Mouse (Mus musculus) embryonic facial prominence, embryonic 11.5 days (tissue): ENCODE data around the gene Gpr107. TPM values are rescaled to one million over a fixed set of nuclear protein-coding genes. Genes with fewer than 3 reads are reported as not detected.

Experiments
- ATAC-seq: fragments of 200-750 bp; cut with Nextera tagmentation; replicated peaks from 2 replicates; pipeline ENCODE4 v1.8.0; 2017; ENCODE audit warnings: low read depth; ENCODE audit not compliant: insufficient number of reproducible peaks, low FRiP score, low TSS enrichment
- DNase-seq: peaks from one replicate; pipeline ENCODE4 v3.0.0-alpha.2; 2015; ENCODE audit warnings: low spot score
- H3K27ac ChIP-seq: fragments of 300-500 bp; sonication (generic); replicated peaks from 2 replicates; pipeline ENCODE4 v1.5.1; 2014; ENCODE audit warnings: mild to moderate bottlenecking, low read depth, low read length, control low read depth
- H3K27me3 ChIP-seq: fragments of 300-500 bp; sonication (generic); 2 replicates; pipeline ENCODE4 v1.6.1; 2014; ENCODE audit warnings: mild to moderate bottlenecking, low read length, moderate library complexity, mixed read lengths; ENCODE audit not compliant: control insufficient read depth, insufficient read depth
- H3K36me3 ChIP-seq: fragments of 300-500 bp; sonication (generic); replicated peaks from 2 replicates; pipeline ENCODE4 v1.6.1; 2014; ENCODE audit warnings: low read depth, mild to moderate bottlenecking, low read length, moderate library complexity, mixed read lengths; ENCODE audit not compliant: control insufficient read depth, insufficient read depth
- H3K4me1 ChIP-seq: fragments of 300-500 bp; sonication (generic); 2 replicates; pipeline ENCODE4 v1.6.1; 2014; ENCODE audit warnings: low read length, mixed read lengths; ENCODE audit not compliant: control insufficient read depth, insufficient read depth
- H3K4me2 ChIP-seq: fragments of 300-500 bp; sonication (generic); 2 replicates; pipeline ENCODE4 v1.6.1; 2014; ENCODE audit warnings: low read depth, mild to moderate bottlenecking, control low read depth, low read length, moderate library complexity
- H3K4me3 ChIP-seq: fragments of 300-500 bp; sonication (generic); 2 replicates; pipeline ENCODE4 v1.5.1; 2014; ENCODE audit warnings: low read depth, low read length, control low read depth
- H3K9ac ChIP-seq: fragments of 300-500 bp; sonication (generic); replicated peaks from 2 replicates; pipeline ENCODE4 v1.6.1; 2014; ENCODE audit warnings: mild to moderate bottlenecking, control low read depth, low read length
- H3K9me3 ChIP-seq: fragments of 300-500 bp; sonication (generic); replicated peaks from 2 replicates; pipeline ENCODE4 v1.6.1; 2016; ENCODE audit warnings: mild to moderate bottlenecking, low read length, inconsistent platforms, mixed read lengths; ENCODE audit not compliant: control insufficient read depth
- WGBS: fragments of 180-500 bp; shearing (Covaris S2); extraction: QIAGEN DNeasy Blood & Tissue Kit; methylation state at CpG from one replicate; pipeline ENCODE4 v1.1.7; 2014; 5-methylcytosine and 5-hydroxymethylcytosine counted together
- polyA plus RNA-seq: library from polyadenylated mRNA; unstranded; fragments of >200 nt; fragmentation: Nextera tagmentation; extraction: Ambion mirVana; gene quantifications from 2 replicates; pipeline ENCODE4 v1.2.1, GENCODE M21; 2014

The Gpr107 gene
- 23.1 and 28.6 TPM in 2 replicates for polyA plus RNA-seq

DNA sequence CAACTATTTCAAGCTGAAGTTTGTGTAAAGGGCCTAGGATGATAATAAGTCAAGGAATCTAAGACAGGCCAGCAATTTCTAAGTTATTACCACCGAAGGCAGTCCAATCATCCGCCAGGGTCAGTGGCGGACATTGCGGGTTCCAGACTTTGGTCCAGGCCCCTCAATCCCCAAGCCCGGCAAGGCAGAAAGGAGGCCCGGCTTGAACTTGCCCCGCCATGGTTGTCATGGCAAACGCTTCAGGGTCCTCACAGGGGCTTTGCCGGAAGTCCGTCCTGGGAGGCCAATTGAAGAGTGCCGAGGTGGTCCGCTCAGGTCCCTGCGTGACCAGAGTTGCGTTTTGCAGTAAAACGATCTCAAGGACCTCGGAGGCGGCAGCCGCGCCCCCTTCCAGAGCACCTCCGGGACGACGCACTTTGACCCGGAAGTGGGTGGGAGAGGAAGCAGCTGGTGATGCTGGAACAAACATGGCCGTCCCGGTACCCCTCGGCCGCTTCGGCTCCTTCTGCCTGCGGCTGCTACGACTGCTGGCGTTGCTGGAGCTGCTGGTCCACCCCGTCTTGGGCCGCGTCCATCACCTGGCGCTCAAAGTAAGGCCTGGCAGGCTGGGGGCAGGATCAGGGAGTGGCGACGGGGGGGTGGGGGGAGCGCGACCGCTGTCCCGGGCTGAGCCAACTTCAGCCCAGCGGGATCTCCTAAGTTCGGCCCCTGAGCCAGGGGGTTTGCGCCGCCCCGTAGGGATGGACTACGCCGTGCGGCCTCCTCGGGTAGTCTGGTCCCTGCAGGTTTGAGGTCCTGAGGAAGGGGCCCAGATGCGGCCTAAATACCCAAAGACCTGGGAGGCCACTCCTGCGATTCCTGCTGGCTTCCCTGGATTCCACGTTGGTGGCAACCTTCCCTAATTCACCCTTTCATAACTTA is at the start of gene Gpr107:
Gene Gpr107, plus strand, starts transcription at position 425 of the 921 bp plus-strand sequence.
- H3K4me1 ChIP-seq = no peaks in the 10 kb centered on the region
- H3K4me2 ChIP-seq = peak within 1 kb of the TSS; percentile 59
- H3K4me3 ChIP-seq = peak within 1 kb of the TSS; percentile 96
- peak within 1 kb of the TSS; percentile 87 for H3K9ac ChIP-seq
- DNase-seq (peak; percentile 94), ATAC-seq (peak; percentile 91)
- no peaks in the 10 kb centered on the region for H3K27me3 ChIP-seq
- WGBS = under 1% methylated on average over 53 of the region's 53 CpGs
- no peaks in the 10 kb centered on the region for H3K9me3 ChIP-seq
- H3K27ac ChIP-seq = 0 out of 2 replicates have a peak within 1 kb of the TSS, but pooled peaks have one; percentile 41
- no peaks in the 10 kb centered on the region for H3K36me3 ChIP-seq

DNA sequence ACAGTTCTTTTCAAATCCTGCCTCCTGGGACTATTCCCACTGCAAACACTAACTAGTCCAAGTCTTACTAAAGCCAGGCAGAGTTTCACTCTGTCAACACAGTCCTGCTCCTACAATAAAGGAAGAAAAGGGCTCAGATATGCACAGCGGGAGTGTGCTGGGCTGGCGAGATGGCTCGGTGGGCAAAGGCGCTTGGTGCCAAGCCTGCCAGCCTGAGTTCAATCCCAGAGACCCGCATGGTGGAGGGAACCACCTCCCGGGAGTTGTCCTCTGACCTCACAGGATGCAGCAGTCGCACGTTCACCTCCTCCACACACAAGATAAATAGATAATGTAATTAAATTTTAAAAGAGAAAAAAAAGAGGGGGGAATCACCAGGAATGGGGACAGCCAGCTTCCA is 48.8 kb upstream of the Gpr107 start:
- Histone ChIP-seq H3K4me3 (no peak overlapping the region), H3K4me2 (no peak overlapping the region), H3K36me3 (no peaks in the 10 kb centered on the region; the same call in 1 of the 2 replicates), H3K27ac (no peak overlapping the region), H3K27me3 (no peaks in the 10 kb centered on the region), H3K9ac (no peak overlapping the region), H3K9me3 (no peaks in the 10 kb centered on the region), H3K4me1 (peaks cover 3% of the 10 kb centered on the region; the same call in 1 of the 2 replicates)
- WGBS = 66% methylated on average over 8 of the region's 8 CpGs
- DNase-seq (no peak), ATAC-seq (no peak)

DNA sequence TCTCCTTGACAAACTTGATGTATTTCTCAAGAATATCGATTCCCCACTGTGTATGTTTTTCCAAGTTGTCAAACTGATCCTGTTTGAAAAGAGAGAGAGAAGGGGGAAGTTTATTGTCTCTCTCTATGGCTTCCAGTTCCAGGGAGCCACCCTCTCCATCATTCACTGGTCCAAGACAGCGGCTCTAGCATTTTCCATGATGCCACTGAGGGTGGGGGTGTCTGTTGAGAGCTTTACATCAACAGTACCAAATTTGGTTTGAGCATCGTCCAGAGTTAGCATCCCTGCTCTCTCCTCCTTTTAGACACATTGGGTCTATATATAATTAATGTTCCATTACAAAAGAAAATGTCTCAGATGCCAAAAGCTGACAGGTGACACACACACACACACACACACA is 46.8 kb upstream of the Gpr107 start:
- Histone ChIP-seq H3K9me3 (no peaks in the 10 kb centered on the region), H3K4me3 (no peak overlapping the region), H3K36me3 (no peaks in the 10 kb centered on the region), H3K27ac (no peak overlapping the region), H3K4me2 (no peak overlapping the region), H3K9ac (no peak overlapping the region), H3K4me1 (peaks cover 3% of the 10 kb centered on the region; the same call in 1 of the 2 replicates), H3K27me3 (no peaks in the 10 kb centered on the region)
- ATAC-seq (no peak), DNase-seq (no peak)
- WGBS = 91% methylated on average over 3 of the region's 3 CpGs

DNA sequence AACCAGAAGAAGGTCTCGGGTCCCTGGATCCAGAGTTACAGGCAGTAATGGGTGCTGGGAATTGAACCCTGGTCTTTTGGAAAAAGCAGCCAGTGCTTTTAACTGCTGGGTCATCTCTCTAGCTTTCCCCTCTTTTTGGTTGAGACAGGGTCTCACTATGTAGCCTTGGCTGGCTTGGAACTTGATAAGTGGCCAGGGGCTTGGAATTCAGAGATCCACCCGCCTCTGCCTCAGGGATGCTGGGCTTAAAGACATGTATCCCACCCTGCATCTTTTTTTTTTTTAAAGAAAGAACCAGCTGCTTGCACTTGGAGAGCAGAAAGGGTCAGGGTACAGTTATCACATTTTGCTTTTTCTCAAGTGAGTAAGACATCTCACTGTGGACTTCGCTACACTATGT is 46.1 kb upstream of the Gpr107 start:
- no peak for DNase-seq
- Histone ChIP-seq H3K4me2 (no peak overlapping the region), H3K4me1 (peaks cover 3% of the 10 kb centered on the region; the same call in 1 of the 2 replicates), H3K27me3 (no peaks in the 10 kb centered on the region), H3K9ac (no peak overlapping the region), H3K4me3 (no peak overlapping the region), H3K36me3 (no peaks in the 10 kb centered on the region), H3K9me3 (no peaks in the 10 kb centered on the region), H3K27ac (no peak overlapping the region)
- 88% methylated on average over 3 of the region's 3 CpGs for WGBS
- no peak for ATAC-seq

DNA sequence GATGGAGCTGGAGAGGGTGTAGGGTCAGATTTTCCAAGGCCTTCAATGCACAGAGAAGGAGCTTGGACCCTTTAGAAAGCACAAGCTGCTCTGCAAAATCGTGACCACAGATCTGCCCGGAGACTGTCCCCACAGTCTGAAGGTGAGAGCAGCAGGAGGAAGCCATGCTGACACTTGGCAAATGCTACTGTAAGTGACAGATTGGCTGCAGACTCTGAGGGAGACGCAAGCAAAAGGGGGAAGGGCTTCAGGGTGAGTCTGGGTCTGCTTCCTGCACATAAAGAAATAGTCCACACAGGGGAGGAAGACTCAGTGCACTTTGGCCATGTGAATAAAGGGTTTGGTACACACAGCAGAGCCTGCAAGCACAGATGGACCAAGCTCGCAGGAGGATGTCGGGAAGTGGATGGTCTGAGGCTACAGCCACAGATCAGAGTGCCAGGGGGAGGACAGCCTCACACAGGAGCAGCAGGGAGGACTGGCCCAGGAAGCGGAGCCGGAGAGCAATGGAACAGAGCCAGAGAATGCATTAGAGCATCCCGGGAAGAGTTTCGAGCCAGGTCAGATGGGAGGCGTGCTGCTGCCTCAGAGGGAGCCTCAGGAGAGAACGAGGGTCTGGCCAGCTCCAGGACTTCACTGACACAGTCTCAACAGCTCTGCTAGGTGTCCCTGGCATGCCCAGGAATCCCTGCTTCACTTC is 45.3 kb upstream of the Gpr107 start:
- Histone ChIP-seq H3K36me3 (no peaks in the 10 kb centered on the region), H3K4me3 (no peak overlapping the region), H3K27me3 (no peaks in the 10 kb centered on the region), H3K4me1 (peaks cover 3% of the 10 kb centered on the region; the same call in 1 of the 2 replicates), H3K4me2 (no peak overlapping the region), H3K27ac (0 out of 2 replicates have a peak overlapping the region, but pooled peaks have one; percentile 28), H3K9me3 (no peaks in the 10 kb centered on the region), H3K9ac (peak overlapping the region; percentile 22)
- ATAC-seq (no peak), DNase-seq (no peak)
- WGBS = 56% methylated on average over 11 of the region's 11 CpGs

DNA sequence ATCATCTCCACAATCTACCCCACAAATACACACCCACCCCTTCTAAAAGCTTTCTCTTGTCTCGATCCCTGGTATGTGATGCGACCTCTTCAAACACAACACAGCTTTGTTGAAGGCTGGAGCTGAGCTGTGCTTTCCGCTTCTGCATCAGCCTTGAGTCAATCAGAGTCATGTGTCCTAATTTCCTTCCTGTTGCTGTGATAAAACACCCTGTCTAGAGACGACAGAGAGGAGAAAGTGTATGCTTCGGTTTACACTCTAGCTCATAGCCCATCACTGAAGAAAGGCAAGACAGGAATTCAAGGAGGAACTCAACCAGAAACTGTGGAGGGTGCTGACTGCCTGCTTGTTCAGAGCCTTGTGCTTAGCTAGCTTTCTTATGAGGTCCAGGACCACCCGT is 43.9 kb upstream of the Gpr107 start:
- H3K27ac ChIP-seq = no peak overlapping the region
- H3K4me2 ChIP-seq = no peak overlapping the region
- no peaks in the 10 kb centered on the region for H3K27me3 ChIP-seq
- DNase-seq (no peak), ATAC-seq (no peak)
- no peaks in the 10 kb centered on the region for H3K36me3 ChIP-seq
- H3K4me3 ChIP-seq = no peak overlapping the region
- H3K9ac ChIP-seq = no peak overlapping the region
- peaks cover 3% of the 10 kb centered on the region; the same call in 1 of the 2 replicates for H3K4me1 ChIP-seq
- no peaks in the 10 kb centered on the region for H3K9me3 ChIP-seq
- WGBS = 66% methylated on average over 6 of the region's 6 CpGs

DNA sequence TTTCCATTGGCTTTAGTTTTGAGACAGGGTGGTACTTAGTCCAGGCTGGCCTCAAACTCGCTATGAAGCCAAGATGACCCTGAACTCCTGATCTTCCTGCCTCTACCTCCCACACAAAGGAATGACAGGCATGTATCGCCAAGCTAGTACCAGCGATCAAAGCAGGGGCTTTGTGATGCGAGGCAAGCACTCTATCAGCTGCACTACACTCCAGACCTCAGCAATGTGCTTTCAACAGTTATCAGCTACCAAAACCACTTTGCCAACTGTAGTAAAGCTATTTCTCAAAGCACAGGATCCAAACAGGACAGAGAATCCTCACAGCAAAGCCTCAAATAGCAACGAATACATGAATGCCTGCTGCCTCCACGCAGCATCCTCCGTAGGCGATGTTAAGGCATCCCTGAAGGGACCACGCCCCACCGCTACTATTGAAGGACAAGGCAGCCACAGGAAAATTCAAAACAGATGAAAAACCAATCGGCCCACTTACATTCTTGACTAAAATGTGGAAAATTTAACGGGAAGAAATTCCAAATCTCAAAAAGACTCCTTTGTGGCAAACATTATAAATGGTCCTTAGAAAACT is 42.1 kb upstream of the Gpr107 start:
- peaks cover 3% of the 10 kb centered on the region; the same call in 1 of the 2 replicates for H3K4me1 ChIP-seq
- H3K4me2 ChIP-seq = no peak overlapping the region
- H3K27me3 ChIP-seq = no peaks in the 10 kb centered on the region
- no peak for ATAC-seq
- H3K4me3 ChIP-seq = no peak overlapping the region
- DNase-seq = no peak
- WGBS = 67% methylated on average over 12 of the region's 12 CpGs
- no peaks in the 10 kb centered on the region for H3K9me3 ChIP-seq
- H3K36me3 ChIP-seq = no peaks in the 10 kb centered on the region
- no peak overlapping the region for H3K27ac ChIP-seq
- H3K9ac ChIP-seq = no peak overlapping the region
